Mouse (Mus musculus): ENCODE results near the gene Aplnr. TPM values are rescaled to one million over a fixed set of nuclear protein-coding genes. Genes with fewer than 3 reads are reported as not detected.

The Aplnr gene
- not detected for polyA plus RNA-seq (2017; shearing (Covaris generic))

GRCm38 (mm10) chr2:85136089-85136488, at the start of gene Aplnr:
Gene Aplnr, plus strand, starts transcription at chr2:85136225.

Other genes with a start within 250 kb of the Aplnr start
- not detected for gene Rtn4rl2, start 249.5 kb upstream of the Aplnr start, polyA plus RNA-seq (2017; shearing (Covaris generic))
- gene Slc43a3, start 199.6 kb upstream of the Aplnr start, polyA plus RNA-seq (2017; shearing (Covaris generic)): 1 to 10 TPM; 4.8 to 9.5 TPM
- not detected for gene Prg2, start 155.8 kb upstream of the Aplnr start, polyA plus RNA-seq (2017; shearing (Covaris generic))
- under 1 TPM in 1 of 2 experiments, not detected in 1; 0.70 TPM for gene Prg3, start 148.0 kb upstream of the Aplnr start, polyA plus RNA-seq (2017; shearing (Covaris generic))
- gene Ssrp1, start 99.0 kb upstream of the Aplnr start, polyA plus RNA-seq (2017; shearing (Covaris generic)): 100 to 1,000 TPM; 176 to 195 TPM
- gene P2rx3, start 98.8 kb upstream of the Aplnr start, polyA plus RNA-seq (2017; shearing (Covaris generic)): 1 to 10 TPM; 1.1 to 5.1 TPM
- 10 to 100 TPM; 14.7 to 16.4 TPM for gene Tnks1bp1, start 88.2 kb upstream of the Aplnr start, polyA plus RNA-seq (2017; shearing (Covaris generic))
- gene Lrrc55, start 61.0 kb downstream of the Aplnr start, polyA plus RNA-seq (2017; shearing (Covaris generic)): under 1 TPM; 0.11 to 0.20 TPM
- not detected for gene Olfr987, start 203.1 kb downstream of the Aplnr start, polyA plus RNA-seq (2017; shearing (Covaris generic))
- gene Olfr988, start 227.0 kb downstream of the Aplnr start, polyA plus RNA-seq (2017; shearing (Covaris generic)): not detected

All from inflammation-experienced regulatory T-cells (primary cell).